Mouse (Mus musculus) activated CD4-positive, CD25-positive, alpha-beta regulatory T cell (primary cell): ENCODE measurements around the gene Med17. TPM values are rescaled to one million over a fixed set of nuclear protein-coding genes. Genes with fewer than 3 reads are reported as not detected.

Experiments used
- polyA plus RNA-seq, 2 experiments: library from polyadenylated mRNA; unstranded; fragments of 100-300 nt; shearing (Covaris generic); gene quantifications; one replicate each; pipeline ENCODE4 v1.2.1; 2017

Med17 gene
- polyA plus RNA-seq, result 10 to 100 TPM; 53.2 to 65.5 TPM

DNA sequence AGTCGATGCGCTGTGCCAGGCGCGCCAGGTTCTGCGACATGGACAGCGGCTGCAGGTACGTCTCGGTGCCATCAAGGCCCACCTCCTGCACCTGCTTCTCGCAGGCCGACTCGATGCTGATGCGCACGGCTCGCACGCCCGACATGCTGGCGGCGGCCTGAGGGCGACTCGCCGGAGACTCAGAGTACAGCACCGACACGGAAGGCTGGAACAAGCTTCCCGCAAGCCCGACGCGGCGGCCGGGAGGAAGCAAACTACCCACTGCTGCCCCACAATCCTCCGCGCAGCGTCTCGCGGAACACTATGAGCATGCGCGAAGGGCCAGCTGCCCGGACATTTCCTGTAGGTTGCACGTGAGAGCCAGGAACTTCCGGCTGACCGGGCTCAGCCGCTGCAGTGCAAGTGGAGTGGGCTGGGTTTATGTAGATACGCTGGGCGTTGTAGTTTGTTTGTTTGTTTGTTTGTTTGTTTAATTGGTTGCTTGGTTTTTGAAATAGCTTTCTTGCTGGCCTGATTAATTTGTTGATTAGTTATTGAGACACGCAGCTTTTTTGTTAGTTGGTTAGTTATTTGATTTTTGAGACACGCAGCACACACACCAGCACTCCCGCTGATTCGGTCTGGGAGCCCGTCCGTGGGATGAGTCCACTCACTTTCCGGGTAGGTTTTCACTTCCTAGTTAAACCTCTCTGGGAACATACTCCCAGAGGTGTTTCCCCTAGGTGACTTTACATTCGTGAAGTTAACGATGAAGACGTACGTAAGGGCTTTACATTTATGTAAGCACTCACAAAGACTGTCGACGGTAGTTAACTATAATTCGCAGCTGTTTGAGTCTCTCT lies at the start of gene Med17:
Gene Med17 (minus strand): TSS at position 283 of the 842 bp plus-strand sequence.

GRCm38 (mm10) chr9:15306398-15307119 lies 26.8 kb upstream of the Med17 start, which contains the start of gene 4931406C07Rik:
Gene 4931406C07Rik, minus strand, starts transcription at chr9:15306448.

GRCm38 (mm10) chr9:15305503-15306397 lies 26.0 kb upstream of the Med17 start, which contains the start of gene Taf1d:
Gene Taf1d, plus strand, starts transcription at chr9:15306214.

DNA sequence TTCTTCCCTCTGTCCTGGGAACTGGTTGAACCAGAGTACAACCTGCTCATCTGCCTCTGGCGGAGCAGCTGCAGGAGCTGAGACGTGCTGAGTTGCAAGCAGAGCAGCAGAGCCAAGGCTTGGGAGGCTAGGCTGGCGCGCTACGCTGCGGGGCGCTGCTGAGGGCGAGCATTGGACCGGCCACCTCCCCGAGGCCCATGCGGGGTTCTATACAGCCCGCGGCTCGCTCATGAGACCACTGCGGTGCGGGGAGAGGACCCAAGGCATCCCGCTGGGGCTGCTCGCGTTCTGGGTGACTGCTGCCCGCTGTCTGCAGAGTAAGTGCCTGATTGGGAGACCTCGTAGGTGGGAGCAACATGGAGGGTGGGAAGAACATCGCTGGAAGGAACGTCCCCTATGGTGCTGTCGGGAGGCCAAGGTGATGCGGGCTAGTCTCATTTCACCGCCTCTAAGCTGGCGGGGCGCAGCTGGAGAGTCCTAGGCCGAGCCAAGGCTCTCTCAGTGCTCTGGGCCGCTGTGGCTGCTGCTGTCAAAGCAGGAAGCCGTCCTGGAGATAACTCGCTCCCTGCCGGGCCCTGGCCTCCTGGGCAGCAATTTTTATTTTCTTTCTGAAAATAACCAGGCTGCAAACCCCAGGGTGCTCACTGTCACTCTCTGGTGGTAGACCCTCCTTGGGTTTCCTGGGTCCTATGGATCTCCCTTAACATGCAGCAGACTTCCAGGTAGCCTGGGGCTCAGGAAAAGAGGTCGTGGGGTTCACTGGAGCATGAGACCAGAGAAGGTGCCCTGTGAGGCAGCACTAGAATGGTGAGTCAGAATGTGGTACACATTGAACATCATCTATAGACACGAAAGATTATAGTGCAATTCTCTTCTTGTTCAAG lies 40.4 kb downstream of the Med17 start, which contains the start of gene Vstm5:
Gene Vstm5 (plus strand): TSS at position 4 of the 884 bp plus-strand sequence.

Other genes starting within 250 kb of the Med17 start
- 100 to 1,000 TPM; 151 to 174 TPM for gene Panx1, start 234.5 kb downstream of the Med17 start, polyA plus RNA-seq
- gene Hephl1, start 167.8 kb downstream of the Med17 start, polyA plus RNA-seq, result not detected
- gene Vstm5, start 40.9 kb downstream of the Med17 start, polyA plus RNA-seq, result under 1 TPM in 1 of 2 experiments, not detected in 1; 0.34 TPM
- gene Taf1d, start 26.3 kb upstream of the Med17 start, polyA plus RNA-seq, result 10 to 100 TPM; 57.2 to 85.0 TPM
- 1 to 10 TPM in 1 of 2 experiments, under 1 TPM in 1; 0.83 to 4.0 TPM for gene 4931406C07Rik, start 26.5 kb upstream of the Med17 start, polyA plus RNA-seq
- gene Cep295, start 77.9 kb upstream of the Med17 start, polyA plus RNA-seq, result 10 to 100 TPM; 19.4 to 22.9 TPM
- gene Smco4, start 213.5 kb upstream of the Med17 start, polyA plus RNA-seq, result 10 to 100 TPM; 66.3 to 84.8 TPM